Mouse (Mus musculus) kidney, postnatal 4 days (tissue): Measurements from ENCODE around the gene Tenm3.
A peak's percentile ranks its signal among the peaks of the same experiment; 100 is the strongest.

Experiments used
- DNase-seq, 2 experiments: peaks; one replicate each; pipeline ENCODE4 v3.0.0; 2021; ENCODE audit warnings: mixed read lengths in 2 of 2

The Tenm3 gene

GRCm38 (mm10) chr8:48445690-48446089 lies 398.1 kb downstream of the Tenm3 start:
- no peak for DNase-seq

DNA sequence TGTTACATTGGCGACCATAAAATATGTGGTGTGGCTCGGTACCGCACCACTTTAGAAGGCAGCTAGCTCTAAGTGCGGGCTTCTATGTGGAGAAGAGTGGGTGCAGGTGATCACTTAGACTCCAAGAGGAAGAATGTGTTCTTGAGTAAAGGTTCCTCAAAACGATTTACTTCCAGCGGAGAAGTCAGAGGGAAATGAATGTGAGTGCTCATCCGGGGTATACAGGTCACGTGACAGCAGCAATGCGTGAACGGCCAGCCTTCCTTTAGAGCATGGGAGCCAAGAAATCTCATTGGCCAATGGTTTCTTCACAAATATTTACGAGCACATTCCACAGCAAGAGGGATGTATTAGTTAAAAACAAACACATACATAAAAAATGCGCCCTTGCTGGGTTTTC lies 404.3 kb downstream of the Tenm3 start:
- no peak for DNase-seq

GRCm38 (mm10) chr8:48437523-48438207 lies 406.1 kb downstream of the Tenm3 start:
- DNase-seq: no peak

- peak in 1 of 2 experiments; percentile 38 for DNase-seq
Observed at GRCm38 (mm10) chr8:48425101-48425500, 418.6 kb downstream of the Tenm3 start.

GRCm38 (mm10) chr8:48417714-48418113 lies 426.0 kb downstream of the Tenm3 start:
- no peak for DNase-seq

- DNase-seq: no peak
Observed at GRCm38 (mm10) chr8:48410916-48411315, 432.8 kb downstream of the Tenm3 start.

- DNase-seq: no peak
Observed at GRCm38 (mm10) chr8:48400572-48400972, 443.2 kb downstream of the Tenm3 start.

GRCm38 (mm10) chr8:48385833-48386232 lies 457.9 kb downstream of the Tenm3 start:
- DNase-seq: no peak

- no peak for DNase-seq
Observed at GRCm38 (mm10) chr8:48380035-48380434, 463.7 kb downstream of the Tenm3 start.

DNA sequence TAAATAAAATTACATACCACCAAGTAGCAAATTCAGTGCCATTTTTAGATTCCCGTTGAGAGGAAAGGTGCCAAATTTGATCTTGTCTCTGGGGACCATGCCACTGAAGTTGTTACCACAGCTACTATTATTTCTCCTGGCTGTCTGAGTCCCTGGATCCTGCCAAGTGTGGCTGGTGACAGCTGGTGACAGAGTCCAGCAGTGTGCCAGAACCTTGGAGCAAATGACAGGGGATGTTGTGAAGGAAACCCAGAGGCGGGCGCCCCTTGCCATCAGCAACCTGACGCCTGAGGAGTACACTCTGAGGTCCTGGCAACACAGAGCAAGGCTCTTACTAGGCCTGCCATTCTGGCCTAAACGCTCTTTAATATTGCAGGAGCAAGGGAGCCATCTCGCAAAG lies 467.0 kb downstream of the Tenm3 start:
- DNase-seq: peak in 1 of 2 experiments; percentile 9

DNA sequence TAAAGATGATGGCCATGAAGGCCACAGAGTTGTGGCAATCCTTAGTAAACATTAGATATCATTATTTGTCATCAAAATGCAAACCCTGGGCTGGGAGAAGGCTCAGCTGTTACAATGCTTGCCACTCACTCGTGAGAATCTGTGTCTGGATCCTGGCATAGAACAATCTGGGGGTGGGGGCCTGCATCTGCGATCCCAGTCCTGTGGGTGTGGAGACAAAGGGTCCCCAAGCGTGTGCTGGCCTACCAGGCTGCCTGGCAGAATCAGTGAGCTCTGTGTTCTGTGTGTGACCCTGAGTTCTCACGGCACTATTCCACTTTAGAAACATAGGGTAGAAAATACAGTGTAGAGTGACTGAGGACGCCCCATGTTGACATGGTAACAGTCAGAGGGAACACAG lies 468.6 kb downstream of the Tenm3 start:
- no peak for DNase-seq

- no peak for DNase-seq
Observed at GRCm38 (mm10) chr8:48373404-48373803, 470.3 kb downstream of the Tenm3 start.

GRCm38 (mm10) chr8:48367164-48367563 lies 476.6 kb downstream of the Tenm3 start:
- DNase-seq: no peak

GRCm38 (mm10) chr8:48356849-48357248 lies 486.9 kb downstream of the Tenm3 start:
- DNase-seq: no peak

DNA sequence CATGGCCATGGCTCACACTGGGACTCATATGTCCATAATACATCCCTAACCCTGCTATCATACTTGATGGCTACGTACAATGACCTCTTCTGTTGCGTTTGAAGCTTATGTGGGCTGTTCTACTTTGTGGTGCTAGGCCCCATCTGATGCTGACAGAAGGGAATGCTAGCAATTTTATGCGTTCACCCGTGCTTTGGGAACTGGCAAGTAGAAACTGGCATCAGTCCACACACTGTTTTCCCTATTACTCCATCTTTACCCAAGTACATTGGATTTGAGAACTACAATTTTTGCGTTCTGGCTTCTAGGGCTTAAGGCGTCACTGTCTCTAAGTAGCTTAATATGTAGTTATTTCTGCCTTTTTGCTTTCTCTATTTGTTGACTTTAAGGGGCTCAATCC lies 490.3 kb downstream of the Tenm3 start:
- DNase-seq: no peak

DNA sequence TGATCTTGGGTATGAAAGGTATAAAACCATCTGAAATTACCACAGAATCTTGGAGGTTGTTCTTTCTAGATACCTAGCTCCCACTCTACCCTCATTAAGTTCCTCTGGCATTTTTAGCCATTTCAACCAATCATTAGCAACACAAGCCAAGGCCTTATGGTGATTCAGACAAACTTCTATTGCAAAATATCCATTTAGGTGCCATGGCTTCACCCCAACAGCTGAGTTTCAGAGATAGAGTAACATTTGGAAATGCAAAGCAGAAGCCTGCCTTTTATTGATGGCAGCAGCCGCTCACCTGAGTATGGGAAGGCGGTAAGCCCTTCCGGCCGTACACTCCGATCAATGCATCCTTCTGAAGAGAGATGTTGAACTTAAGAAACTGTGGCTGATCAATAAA lies 494.9 kb downstream of the Tenm3 start:
- DNase-seq: no peak

GRCm38 (mm10) chr8:48348386-48348785 lies 495.4 kb downstream of the Tenm3 start:
- DNase-seq: no peak

GRCm38 (mm10) chr8:48343067-48343420 lies 500.7 kb downstream of the Tenm3 start:
- no peak for DNase-seq

DNA sequence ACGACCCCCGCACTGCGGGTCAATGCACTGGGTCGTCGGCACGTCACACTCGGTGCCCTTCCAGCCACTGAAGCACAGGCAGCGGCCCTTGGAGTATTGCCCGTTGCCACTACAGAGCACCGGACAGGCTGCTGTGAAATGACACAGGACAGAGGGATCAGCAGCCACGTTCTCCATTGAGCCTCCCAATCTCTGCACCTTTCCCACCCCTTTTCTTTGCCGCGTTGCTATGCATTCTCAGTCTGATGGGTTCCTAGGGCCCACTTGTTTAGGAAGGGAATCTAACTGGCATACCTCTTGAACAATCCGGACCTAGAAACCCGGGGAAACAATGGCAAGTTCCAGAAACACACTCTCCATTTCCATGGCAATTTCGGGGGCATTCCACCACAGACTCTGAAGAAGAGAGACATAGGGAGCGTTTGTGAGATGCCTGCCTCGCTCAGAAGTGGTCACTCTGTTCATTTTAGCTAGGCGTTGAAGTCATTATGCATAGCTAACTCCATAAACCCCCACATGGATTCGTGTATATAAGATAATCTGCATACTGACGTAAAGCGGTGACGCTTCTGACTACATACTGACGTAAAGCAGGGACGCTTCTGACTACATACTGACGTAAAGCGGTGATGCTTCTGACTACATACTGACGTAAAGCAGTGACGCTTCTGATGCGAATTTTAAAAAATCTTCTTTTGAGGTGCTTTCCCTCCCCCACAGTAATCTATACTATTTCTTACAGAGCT lies 501.3 kb downstream of the Tenm3 start:
- peak; percentile 26 to 28 for DNase-seq

DNA sequence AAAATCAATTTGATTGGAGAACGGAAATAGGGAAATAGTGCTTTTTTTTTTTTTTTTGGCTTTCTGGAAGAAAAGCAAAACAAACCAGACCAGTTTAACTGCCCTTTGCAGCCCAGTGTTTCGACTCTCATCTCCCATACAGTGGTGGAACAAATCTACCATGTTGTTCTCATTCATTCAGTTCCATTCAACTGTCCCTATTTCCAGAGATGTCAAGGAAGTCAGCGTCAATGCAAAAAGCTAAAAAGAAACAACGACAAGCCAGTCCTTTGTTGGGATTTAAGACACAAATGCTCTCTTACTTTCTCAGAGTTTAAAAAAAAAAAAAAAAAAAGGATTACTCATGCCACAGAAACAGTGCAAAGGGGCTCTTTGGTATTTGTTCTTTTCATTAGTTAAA lies 502.1 kb downstream of the Tenm3 start:
- no peak for DNase-seq

GRCm38 (mm10) chr8:48341276-48341675 lies 502.5 kb downstream of the Tenm3 start:
- DNase-seq: no peak

- no peak for DNase-seq
Observed at GRCm38 (mm10) chr8:48322655-48323265, 521.0 kb downstream of the Tenm3 start.

DNA sequence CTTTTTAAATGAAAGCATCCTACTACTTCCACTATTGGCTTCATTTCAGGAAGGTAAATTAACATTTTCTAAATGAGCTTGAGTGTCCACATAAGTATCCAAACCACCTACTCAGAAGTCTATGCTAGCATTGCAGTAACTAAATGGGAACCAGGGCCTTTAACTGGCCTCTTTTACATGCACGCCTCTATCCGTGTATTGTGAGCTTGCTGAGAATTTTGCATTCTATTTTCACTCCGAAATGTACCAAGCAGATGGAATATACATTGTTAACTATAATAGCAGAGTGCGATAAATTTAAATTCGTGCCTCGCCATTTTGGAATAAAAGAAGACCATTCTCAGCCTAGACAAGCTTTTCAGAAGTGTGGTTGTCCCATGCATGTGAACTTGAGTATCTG lies 521.5 kb downstream of the Tenm3 start:
- no peak for DNase-seq

DNA sequence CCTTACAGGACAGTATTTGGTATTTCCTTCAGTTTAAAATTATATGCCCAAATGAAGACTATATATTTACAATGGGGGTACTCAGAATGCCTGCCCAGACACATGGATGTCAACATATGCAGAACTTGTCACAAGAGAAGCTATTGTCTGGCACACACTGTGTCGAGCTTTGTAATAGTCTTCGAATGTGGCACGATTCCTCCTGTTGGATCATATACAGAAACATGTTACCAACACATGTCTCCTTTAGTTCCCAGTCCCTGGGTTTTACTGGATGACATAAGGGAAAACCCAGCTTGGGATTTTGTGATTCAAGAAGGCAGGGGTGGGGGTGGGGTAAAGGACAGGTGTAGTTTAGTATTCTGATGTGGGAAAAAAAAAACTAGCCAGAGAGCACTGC lies 524.1 kb downstream of the Tenm3 start:
- no peak for DNase-seq
